Mouse (Mus musculus) adrenal gland, postnatal 14 days (tissue): ENCODE measurements at regions not wholly inside any gene's neighbourhood (a gene's known extent, or its start where the extent isn't known, plus 50 kb on each side); places are given as distances from the start of the nearest gene placed in this dataset.

Experiments
- DNase-seq: peaks from one replicate; pipeline ENCODE4 v3.0.0; 2021; ENCODE audit warnings: mixed read lengths

- no peak for DNase-seq
Observed at GRCm38 (mm10) chr1:122273579-122273978, 705.8 kb upstream of the Ddx18 start.

GRCm38 (mm10) chr1:122243031-122243430 is 675.2 kb upstream of the Ddx18 start:
- no peak for DNase-seq

- no peak for DNase-seq
Observed at GRCm38 (mm10) chr1:122241511-122241910, 673.7 kb upstream of the Ddx18 start.

DNA sequence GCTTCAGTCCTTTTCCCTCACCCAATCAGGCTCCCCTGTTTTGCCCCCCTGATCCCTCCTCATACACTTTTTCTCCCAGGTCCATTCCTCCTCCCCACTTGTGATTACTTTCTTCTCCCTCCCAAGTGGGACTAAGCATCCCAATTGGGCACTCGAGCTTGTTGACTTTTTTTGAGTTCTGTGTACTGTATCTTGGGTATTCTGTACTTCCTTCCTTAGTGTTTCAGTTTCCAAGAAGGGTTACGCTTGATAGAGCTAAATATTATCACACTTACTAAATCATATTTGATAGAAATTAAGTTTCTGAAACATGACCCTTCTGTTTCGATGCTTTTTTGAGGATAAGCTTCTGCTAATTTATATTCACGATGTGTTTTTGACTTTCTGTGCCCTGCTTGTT is 662.7 kb upstream of the Ddx18 start:
- no peak for DNase-seq

GRCm38 (mm10) chr1:122212484-122212883 is 644.7 kb upstream of the Ddx18 start:
- peak; percentile 53 for DNase-seq

DNA sequence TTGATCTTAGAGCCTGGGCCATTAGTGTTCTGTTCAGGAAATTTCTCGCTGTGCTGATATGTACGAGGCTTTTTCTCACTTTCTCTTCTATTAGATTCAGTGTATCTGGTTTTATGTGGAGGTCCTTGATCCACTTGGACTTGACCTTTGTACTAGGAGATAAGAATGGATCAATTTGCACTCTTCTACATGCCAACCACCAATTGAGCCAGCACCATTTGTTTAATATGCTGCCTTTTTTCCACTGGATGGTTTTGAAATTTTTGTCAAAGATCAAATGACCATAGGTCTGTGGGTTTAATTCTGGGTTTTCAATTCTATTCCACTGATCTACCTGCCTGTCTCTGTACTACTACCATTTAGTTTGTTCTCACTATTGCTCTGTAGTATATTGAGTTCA is 640.8 kb upstream of the Ddx18 start:
- no peak for DNase-seq

DNA sequence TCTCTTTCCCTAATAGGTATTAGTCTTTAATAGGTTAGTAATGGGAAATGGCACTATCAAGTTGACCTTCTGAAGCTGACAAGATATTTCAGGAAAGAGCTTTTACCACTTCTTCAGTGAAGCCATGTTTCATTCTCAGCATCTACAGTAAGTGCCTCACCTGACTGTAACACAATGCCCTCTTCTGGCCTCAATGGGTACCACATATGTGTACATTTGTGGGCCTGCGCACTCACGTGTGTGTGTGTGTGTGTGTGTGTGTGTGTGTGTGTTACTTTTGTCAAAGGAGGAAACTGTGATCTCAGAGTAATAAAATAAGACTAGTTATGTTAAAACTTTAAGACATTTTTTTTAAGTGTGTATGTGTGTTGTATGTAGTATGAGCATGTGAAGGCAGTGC is 601.8 kb upstream of the Ddx18 start:
- DNase-seq = peak; percentile 29

GRCm38 (mm10) chr1:122161798-122162197 is 594.0 kb upstream of the Ddx18 start:
- no peak for DNase-seq

DNA sequence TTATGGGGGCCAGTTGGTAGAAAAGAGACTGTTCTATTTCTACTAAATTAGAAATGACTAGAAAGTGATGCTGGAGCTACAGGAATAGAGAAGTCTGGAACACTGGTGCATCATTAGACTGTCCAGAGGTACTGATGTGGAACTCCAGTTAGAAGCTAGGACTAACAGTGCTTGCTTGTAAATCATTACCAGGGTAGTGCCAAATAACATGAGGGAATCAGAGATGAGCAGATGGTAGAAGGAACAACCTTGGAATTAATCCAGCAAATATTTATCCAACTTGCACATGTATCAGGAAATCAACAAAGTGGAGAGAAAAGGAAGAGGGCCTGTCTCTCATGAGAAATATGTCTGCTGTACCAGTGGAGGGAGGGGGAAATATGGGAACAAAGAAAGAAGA is 573.6 kb upstream of the Ddx18 start:
- DNase-seq = no peak

GRCm38 (mm10) chr1:122123954-122124353 is 556.2 kb upstream of the Ddx18 start:
- no peak for DNase-seq

- DNase-seq = no peak
Observed at GRCm38 (mm10) chr1:122095726-122096125, 527.9 kb upstream of the Ddx18 start.

GRCm38 (mm10) chr1:122082481-122082880 is 514.7 kb upstream of the Ddx18 start:
- DNase-seq = no peak

- DNase-seq = no peak
Observed at GRCm38 (mm10) chr1:122076085-122076484, 508.3 kb upstream of the Ddx18 start.

GRCm38 (mm10) chr1:122055146-122055545 is 487.4 kb upstream of the Ddx18 start:
- DNase-seq = no peak

- no peak for DNase-seq
Observed at GRCm38 (mm10) chr1:122048112-122048725, 480.4 kb upstream of the Ddx18 start.

GRCm38 (mm10) chr1:122043896-122044295 is 476.1 kb upstream of the Ddx18 start:
- DNase-seq = no peak

GRCm38 (mm10) chr1:122043114-122043513 is 475.3 kb upstream of the Ddx18 start:
- DNase-seq = no peak

GRCm38 (mm10) chr1:122007749-122008148 is 440.0 kb upstream of the Ddx18 start:
- DNase-seq = no peak

DNA sequence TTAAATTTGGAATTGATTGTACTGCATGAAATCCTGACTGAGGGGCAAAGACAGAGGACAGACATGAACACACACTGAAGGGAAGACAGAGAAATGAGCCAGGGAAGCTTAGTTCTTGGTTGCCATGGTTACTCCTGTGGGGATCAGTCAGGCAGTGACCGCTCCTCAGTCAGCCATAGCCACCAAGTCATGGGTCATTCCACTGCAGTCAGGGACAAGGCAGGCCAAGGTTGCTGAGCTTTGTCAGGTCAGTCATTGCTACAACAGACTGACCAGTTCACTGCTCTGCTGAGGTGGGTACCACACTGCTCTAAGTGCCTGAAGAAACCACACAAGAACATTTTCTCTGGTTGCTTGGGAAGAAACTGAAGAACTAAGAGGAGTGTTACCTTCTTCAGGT is 428.7 kb upstream of the Ddx18 start:
- DNase-seq = no peak

- no peak for DNase-seq
Observed at GRCm38 (mm10) chr1:121990653-121991052, 422.9 kb upstream of the Ddx18 start.

GRCm38 (mm10) chr1:121958942-121959341 is 391.2 kb upstream of the Ddx18 start:
- no peak for DNase-seq

DNA sequence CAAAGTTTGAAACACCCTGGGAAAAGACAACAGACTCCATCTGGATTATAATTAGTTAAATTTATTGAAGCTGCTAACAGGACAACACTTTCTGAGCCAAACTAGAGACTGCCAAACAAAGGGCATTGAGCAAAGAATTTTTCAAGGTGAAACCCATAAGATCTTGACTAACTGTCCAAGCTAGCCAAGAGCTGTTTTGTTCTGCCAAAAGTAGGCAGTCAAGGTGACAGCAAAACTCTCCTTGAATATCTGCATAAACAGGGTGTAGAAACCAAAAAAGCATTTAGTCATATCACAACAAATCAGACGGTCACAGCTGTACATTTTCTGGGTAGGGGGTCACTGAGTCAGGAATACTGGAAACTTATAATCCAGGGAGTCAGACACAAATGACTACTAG is 368.1 kb upstream of the Ddx18 start:
- DNase-seq = peak; percentile 58
